Mouse (Mus musculus): ENCODE results near the gene Med22.

Gene Med22

GRCm38 (mm10) chr2:26916738-26917137 is 6.3 kb upstream of the Med22 start:
- 1% methylated on average over 13 of the region's 13 CpGs for WGBS

- 2% methylated on average over 47 of the region's 47 CpGs for WGBS
Observed at GRCm38 (mm10) chr2:26915927-26916728, 5.7 kb upstream of the Med22 start, which contains the start of the genes Surf2 and Surf1. Gene Surf2 (plus strand): TSS chr2:26916367. Gene Surf1 (minus strand): TSS chr2:26916530.

- WGBS, result 54% methylated on average over 8 of the region's 8 CpGs
Observed at GRCm38 (mm10) chr2:26914148-26914941, 3.9 kb upstream of the Med22 start.

- WGBS, result 74% methylated on average over 17 of the region's 17 CpGs
Observed at GRCm38 (mm10) chr2:26913416-26914147, 3.1 kb upstream of the Med22 start.

GRCm38 (mm10) chr2:26912253-26912770 is 1.8 kb upstream of the Med22 start:
- 53% methylated on average over 5 of the region's 5 CpGs for WGBS

- 1% methylated on average over 37 of the region's 37 CpGs for WGBS
Observed at GRCm38 (mm10) chr2:26910994-26911765, 703 bp upstream of the Med22 start.

- 76% methylated on average over 18 of the region's 18 CpGs for WGBS
Observed at GRCm38 (mm10) chr2:26908710-26909386, 1.6 kb downstream of the Med22 start.

- 33% methylated on average over 4 of the region's 4 CpGs for WGBS
Observed at GRCm38 (mm10) chr2:26907109-26907508, 3.4 kb downstream of the Med22 start.

GRCm38 (mm10) chr2:26906431-26906830 is 4.0 kb downstream of the Med22 start:
- 91% methylated on average over 3 of the region's 3 CpGs for WGBS

GRCm38 (mm10) chr2:26905936-26906335 is 4.5 kb downstream of the Med22 start:
- WGBS, result 94% methylated on average over 2 of the region's 2 CpGs

- 7% methylated on average over 7 of the region's 7 CpGs for WGBS
Observed at GRCm38 (mm10) chr2:26903311-26903710, 7.2 kb downstream of the Med22 start.

- WGBS, result under 1% methylated on average over 41 of the region's 41 CpGs
Observed at GRCm38 (mm10) chr2:26902467-26903220, 7.8 kb downstream of the Med22 start, which contains the start of gene Surf6. Gene Surf6 (minus strand): TSS chr2:26902879.

- WGBS, result 8% methylated on average over 7 of the region's 7 CpGs
Observed at GRCm38 (mm10) chr2:26901834-26902400, 8.6 kb downstream of the Med22 start.

GRCm38 (mm10) chr2:26900731-26901130 is 9.7 kb downstream of the Med22 start:
- WGBS, result 64% methylated on average over 1 of the region's 1 CpGs

GRCm38 (mm10) chr2:26895898-26896297 is 14.6 kb downstream of the Med22 start:
- 86% methylated on average over 4 of the region's 4 CpGs for WGBS

GRCm38 (mm10) chr2:26886170-26886569 is 24.3 kb downstream of the Med22 start:
- WGBS, result 60% methylated on average over 4 of the region's 4 CpGs

- 90% methylated on average over 2 of the region's 2 CpGs for WGBS
Observed at GRCm38 (mm10) chr2:26885541-26885940, 24.9 kb downstream of the Med22 start.

GRCm38 (mm10) chr2:26870666-26871065 is 39.8 kb downstream of the Med22 start:
- 64% methylated on average over 6 of the region's 6 CpGs for WGBS

- WGBS, result 62% methylated on average over 3 of the region's 3 CpGs
Observed at GRCm38 (mm10) chr2:26864879-26865278, 45.6 kb downstream of the Med22 start, which contains the start of gene Abo. Gene Abo (minus strand): TSS chr2:26864979.
